Mouse (Mus musculus) urinary bladder, postnatal 4 days (tissue): Measurements from ENCODE around the gene Atg10.
A peak's percentile ranks its signal among the peaks of the same experiment; 100 is the strongest.

Source experiments
- DNase-seq, 2 experiments: peaks; one replicate each; pipeline ENCODE4 v3.0.0; 2021 to 2022; ENCODE audit warnings: low spot score in 2 of 2

Atg10 gene

DNA sequence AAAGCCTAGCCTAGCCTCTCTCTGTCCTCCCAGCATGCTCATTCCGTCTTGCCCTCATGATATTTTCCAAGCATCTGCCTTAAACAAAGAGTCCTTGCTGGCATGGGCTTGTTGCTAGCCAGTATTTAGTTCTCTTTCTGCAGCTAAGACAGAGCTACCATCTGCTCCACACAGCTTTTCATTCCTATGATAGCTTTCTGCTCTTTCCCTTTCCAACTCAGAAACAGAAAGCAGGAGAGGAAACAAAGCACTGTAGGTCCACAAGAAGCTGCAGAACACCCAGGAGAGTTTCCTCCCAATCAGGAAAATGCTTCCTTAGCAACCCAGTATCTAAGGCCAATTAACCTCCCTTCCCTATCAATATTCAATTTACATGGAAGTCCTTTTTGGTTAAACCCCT, 95.2 kb downstream of the Atg10 start:
- no peak for DNase-seq

DNA sequence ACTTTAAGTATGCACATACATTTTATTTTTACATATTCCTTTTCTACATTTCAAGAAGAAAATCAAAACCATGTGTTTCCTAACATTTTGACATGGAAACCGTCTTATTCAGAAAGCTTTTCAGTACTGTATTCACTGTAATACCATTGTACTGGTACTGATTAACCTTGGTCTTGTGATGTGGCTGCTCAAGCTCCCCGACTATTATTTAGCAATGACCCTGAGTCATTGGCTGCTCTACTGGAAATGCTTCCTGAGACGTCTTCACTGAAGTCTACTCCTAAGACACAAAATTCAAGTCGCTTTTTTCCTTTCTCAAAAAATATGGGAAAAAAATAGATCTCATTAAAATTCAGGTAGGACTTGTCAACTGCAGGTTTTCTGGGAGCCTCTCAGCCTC, 105.6 kb downstream of the Atg10 start:
- no peak for DNase-seq

DNA sequence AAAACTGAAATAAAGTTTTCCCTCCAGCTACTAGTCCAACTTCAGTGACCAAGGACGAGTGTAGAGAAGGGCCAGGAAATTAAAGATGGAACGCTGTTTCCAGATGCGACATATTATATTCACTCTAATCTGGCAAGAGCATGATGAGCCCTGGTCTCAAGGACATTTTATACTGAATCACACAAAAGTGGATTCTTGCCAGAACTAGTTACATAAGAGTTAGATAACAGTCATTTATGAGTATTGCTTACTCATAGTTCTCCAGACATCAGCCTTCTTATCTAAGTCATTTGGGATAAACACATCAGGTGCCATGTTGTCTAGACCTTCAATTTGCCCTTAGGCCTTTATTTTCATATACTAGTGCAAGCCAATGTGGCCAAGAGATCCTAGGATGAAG, 108.9 kb downstream of the Atg10 start:
- DNase-seq = no peak

DNA sequence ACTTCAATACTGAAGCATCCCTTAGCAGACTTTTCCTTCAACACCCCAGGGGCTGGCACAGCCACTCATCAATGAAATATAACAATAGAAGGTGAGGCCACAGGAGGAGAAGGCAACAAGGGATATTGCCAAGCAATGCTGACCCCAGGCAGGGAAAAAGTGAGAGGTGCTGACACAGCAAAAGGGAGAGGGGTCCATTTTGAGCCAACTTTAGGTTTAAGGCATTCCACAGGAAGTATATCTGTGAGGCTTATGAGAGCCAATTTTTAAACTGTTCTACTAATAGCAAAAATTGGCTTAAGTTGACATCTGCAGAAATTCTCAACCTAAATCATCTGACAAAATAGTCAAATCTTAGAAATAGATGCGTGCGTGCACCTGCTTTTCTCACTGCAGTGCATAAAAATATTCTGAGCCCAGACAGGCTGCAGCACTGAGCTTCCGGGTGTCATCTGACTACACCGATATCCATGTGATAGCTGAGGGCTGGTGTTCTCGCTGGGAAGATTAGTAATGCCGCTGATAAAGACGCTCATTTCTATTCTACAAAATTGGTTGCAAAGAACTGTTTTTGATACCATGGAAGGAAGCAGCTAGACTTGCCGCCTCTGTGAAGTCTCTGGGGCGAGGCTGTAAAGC, 116.3 kb downstream of the Atg10 start:
- no peak for DNase-seq

DNA sequence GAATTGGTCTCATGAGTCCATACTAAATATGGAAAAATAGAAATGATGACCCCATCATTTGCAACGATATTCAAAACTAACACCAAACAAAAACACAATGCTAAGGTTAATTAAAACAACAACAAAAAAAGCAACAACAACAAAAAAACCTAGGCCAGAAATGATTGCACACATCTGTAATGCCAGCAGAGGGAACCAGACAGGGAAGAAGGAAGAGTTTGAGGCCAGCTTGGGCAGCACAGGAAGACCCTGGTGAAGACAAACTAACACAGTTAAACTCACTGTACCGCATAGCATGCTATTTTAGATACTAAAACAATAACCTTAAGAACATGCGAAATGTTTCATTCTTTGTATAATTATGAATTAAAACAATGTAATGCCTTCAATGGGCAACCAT, 121.5 kb downstream of the Atg10 start:
- no peak for DNase-seq

DNA sequence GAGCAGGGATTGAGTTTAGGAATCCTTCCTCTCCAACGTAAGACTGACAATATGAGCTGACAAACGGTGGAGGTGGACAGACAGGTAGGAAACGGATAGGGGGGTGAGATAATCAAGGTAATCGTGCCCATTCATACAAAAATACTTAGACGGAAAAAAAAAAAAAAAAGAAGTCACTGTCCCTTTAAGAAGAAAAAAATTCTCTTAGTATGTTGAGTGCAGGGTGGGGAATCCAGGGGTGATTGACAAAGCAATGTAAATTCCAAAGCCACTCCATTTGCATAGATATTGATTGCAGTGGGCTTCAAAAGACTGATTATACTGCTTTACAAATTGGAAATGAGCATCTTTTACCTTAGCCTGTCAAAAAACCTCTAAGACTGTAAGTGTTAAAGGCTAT, 123.4 kb downstream of the Atg10 start:
- DNase-seq = no peak

DNA sequence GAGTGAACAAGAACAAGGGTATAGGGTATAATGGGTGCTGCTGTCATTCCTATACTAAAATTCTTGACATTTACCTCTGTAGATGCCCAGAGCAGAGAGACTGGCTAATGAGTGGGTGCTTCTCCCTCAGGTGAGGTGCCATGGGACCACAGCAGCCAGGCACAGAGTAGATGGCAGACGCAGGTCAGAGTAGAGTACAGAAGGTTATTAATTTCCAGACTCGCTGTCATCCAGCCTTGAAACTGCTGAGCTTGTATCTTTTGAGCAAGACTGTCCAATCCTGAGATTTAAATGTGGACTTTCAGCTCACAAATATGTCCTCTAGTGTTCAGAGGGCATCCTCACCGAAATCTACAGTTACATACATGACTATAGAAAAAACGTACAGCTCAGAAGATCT, 128.9 kb downstream of the Atg10 start:
- no peak for DNase-seq

DNA sequence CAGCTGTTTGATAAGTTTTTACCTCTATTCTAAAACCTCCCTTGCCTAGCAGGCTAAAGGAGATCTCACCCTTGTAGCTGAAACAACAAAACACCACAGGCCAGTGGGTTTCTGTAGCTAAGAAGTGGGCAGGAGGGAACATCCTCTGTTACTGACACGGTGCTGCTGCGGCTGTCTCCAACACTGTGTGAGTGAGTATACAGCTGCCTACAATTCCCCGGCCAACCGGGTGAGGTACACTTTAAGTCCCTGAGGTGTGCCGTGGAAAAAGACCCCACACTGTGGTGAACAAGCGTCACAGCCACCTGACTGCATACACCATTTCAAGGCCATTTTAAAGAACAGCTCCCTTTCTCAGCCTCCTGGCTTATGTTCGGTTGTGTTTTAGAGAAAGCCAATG, 129.6 kb downstream of the Atg10 start:
- no peak for DNase-seq

DNA sequence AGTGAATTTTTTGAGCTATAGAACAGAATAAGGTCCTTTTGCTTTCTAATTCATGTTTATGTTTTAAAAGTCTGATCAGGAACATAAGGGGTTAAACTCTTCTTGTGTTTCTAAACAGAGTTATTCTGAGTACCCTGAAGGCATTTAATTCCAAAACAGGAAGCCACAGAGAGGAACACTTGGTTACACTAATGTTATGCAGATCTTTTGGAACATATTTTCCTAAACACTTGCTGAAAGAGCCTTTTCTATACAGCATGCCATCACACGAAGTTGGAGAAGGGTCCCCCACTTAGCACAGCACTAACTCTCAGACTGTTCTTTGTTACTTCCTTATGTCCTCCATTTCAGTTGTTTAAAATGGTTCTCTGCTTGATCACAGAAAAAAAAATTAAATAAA, 130.2 kb downstream of the Atg10 start:
- no peak for DNase-seq

DNA sequence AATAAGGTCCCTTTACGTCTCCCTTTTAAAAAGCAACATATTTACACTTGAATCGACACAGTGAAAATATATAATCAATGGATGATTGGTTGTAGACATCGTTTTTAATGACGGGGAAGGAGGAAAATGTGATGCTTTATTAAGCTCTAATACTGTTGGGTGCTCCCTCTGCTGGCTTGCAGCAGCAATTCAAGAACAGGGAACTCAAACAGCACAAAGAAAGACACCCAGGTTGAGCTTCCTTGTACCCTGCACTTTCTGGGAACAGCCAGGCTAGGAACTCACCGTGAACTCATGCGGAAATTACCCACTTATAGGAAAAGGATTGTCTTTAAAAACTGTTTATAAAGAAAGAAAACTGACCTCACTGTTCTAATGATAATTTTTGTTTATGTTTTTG, 130.6 kb downstream of the Atg10 start:
- no peak for DNase-seq

DNA sequence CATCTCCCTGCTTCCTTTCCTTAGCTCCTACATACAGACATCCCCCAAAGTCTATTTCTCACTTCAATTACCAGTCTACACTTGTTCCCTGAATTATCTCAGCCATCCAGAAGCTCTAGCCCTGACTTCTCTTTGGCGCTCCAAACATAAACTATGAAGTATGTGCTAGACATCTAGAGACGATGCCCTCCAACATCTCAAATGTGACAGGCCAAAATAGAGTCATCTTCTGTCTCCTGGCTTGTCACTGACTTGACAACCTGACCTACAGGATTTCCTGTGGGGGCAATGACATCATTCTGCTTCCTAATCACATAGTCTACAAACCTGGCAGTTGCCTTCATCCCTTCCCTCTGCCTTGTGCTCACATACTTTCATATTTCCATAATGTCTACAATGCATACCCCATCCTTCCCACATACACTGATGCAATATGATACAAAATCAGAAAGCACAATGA, 132.0 kb downstream of the Atg10 start:
- no peak for DNase-seq

DNA sequence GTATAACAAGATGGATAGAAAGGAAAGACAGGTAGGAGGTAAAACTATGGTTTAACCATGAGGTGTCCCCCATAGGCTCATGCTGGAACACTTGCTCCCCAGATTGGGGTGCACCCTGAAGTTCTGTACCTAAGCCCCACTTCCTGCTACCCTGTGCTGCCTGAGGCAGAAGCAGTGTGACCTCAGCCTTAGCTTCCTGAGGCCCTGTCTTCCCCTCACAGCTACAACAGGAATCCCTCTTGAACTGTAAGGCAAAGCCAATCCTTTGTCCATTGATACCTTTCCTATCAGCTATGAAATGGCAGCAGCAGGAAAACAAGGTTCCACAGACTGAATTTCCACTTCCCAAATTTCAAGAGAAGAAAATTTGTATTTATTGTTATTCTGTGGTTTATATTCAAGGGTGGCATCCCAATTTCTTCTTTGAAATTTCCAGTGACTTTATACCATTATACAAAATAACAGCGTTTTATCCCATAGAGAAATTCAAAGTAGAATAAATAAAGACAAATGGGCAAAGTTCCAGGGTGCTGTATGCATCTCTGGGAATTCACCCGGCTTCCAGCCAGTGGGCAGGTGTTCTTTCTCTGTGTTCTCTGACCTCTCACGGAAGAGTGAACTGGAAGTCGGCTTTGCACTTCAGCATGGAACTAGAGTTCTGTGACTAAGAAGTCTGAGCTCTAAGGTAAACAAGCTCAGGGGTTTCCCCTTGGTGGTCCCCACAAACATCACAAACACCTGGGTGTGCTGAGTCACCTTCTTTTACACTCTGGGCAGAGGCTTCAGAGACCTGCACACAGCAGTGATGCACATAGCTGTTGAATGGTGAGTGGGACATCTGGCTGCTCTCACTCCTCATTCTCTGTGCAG, 132.7 kb downstream of the Atg10 start:
- DNase-seq = no peak

DNA sequence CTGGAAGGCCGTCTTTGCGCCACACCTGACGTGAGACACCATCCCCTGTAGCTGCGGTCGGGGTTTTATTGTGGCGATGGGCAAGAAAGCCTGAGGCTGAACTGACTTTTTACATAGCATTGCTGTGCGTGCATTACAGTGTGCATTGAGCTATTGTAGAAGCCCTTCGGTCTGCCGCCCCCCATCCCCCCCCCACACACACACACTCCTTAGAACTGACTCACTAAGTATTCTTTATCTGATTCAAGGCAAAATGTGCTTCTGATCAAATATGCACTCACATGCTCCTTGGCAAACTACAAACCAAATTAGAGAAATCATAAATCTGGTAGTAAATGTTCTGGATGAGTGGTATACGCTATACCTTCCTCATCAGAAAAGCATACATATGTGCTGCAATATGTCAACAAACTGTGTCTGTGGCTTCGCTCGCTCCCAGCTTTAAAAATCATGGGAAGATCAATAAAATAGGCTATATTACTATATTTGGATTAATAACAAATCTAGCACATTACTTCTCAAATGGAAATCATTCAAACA, 137.3 kb downstream of the Atg10 start:
- no peak for DNase-seq

DNA sequence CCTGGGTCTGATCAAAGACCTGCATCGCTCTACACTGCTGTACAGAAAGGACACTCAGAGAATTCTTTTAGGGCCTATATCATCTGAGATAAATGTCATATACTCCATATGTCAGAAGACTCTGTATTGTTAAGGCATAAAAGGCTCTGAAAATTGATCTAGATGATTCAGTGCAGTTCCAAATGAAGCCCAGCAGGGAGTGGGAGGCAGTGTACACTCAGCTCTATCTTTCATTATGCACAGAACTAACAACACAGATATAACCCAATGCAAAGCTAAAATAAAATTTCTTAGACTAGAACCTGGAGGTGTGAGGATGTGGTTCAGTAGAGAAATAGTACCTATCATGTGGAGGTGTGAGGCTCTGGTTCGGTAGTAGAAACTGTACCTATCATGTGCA, 151.4 kb downstream of the Atg10 start:
- DNase-seq = no peak

DNA sequence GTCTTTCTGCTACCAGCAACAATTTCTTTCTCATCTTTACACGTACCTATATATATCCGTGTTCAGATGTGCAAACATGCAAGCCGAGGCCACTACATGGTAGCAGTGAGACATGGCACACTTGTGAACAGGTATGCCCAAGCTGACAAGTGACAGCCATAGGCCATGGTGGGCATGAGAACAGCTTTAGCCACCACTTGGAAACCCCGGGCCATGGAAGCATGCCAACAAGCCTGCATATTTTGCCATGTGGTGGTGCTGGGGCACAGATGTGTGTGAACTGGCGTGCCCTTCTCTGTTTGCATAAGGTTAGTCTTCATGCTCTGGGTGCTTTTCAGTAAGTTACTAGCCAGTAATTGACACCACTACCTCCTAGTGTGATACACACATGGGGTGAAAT, 162.9 kb downstream of the Atg10 start:
- no peak for DNase-seq

DNA sequence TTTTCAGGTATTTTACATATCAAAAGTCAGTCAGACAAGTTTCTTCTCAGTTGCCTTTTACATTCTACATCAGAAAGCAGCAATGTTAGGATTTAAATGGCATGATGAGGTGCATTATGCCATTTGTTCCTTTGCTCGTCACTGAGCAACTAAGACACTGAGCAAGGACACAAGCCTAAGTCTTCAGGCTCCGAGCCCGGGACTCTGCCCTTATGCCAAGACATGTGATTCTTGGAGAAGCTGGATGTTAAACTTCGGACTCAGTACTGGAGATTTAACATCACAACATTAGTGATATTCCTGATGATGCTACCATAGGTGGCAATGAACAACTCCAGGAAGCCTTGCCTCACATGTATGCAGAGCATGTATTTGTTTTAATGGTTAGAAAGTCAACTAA, 175.6 kb downstream of the Atg10 start:
- no peak for DNase-seq

DNA sequence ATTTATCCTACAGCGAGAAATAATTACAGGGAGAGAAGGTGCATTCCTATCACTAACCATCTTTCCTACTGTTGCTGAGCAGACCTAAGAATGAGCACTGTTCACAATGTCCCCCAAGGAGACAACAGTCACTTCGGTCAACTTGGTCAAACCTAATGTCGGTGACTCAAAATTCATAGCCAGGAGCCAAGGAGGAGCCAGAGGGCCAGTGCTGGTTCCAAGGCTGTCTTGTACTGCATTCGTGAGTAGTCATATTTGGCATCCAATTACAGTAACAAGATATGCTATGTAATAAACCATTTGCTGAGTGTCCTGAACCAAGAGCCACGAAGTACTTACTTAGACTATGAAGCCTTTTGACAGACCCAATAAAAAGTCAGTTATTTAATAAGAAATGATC, 176.9 kb downstream of the Atg10 start:
- DNase-seq = no peak

DNA sequence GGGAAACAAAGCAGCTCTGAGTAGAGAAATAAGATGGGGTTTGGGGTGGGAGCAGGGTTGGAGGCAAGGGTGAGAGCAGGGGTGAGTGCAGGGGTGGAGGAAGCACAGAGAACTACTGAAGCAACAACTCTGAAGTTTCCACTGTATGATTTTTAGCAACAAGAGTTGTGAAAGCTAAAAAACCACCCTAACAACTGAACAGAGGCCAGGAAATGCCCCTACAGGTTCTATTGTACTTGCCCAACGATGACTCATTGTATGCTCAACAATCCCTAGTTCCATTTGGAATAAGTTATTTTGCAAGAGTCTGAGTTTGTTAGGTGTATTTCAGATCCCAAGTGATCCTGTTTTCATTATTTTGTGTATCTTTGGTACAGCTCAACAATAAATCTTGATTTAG, 182.5 kb downstream of the Atg10 start:
- DNase-seq = no peak

DNA sequence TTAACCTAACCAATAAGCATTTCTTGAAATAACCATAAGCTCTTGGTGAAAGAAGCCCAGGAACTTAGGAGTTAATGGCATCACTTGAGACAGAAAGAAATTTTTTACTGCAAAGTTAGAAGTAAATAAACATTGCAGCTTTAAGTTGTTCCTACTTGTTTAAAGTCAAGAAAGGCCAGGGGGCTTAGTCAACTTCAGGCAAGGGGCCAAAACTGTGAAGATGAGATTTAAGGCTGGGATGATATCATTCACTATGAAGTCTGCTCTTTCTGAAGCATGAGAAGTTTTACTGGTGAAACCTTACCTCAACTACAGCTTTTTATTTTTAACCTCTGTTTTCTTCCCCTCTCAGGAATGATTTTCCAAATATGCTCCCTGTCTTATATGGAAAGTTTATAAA, 183.3 kb downstream of the Atg10 start:
- DNase-seq = no peak

DNA sequence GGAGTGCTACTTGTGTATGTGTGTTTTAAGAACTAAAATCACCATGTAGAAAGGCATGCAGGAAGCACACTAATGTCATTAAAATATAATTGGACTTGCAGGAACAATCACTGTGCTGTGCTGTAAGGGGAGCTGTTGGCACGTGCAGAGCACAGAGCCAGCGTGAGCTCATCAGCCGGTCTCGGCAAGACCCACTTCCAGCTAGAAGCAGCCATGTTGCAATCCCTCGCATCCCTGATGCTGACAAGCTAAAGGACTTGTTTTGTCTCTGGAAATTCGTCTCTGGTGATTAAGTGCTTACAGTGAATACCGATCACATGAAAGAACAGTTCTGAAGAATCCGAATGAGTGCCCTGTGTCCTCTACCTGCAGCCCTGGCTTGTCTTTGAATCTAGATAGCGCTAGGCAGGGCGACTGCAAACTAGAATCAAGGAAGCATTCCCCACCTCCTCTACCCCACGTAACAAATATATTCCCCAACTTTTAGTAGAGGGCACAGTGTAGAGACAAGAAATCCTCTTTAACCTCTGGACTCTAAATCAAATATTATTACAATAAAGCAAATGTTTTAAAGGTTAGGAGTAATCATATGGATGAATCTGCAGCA, 184.5 kb downstream of the Atg10 start:
- peak in 1 of 2 experiments; percentile 46 for DNase-seq

DNA sequence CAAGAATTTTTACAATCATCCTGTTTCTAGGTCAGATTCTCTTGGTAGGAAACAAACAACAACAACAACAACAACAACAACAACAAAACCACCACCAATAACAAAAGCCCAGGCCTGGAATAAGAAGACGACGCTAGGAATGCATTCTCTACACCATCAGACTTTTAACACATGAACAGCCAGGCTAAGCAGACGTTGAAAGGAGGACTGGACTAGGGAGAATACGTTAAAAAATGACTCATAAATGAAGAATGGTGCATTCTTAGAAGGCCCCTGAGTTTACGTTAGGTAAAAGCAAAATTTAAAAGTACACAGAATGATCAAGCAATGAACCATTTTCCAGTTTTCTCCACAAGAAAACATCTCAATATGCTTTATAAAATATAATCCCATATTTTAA, 185.1 kb downstream of the Atg10 start:
- DNase-seq = no peak

DNA sequence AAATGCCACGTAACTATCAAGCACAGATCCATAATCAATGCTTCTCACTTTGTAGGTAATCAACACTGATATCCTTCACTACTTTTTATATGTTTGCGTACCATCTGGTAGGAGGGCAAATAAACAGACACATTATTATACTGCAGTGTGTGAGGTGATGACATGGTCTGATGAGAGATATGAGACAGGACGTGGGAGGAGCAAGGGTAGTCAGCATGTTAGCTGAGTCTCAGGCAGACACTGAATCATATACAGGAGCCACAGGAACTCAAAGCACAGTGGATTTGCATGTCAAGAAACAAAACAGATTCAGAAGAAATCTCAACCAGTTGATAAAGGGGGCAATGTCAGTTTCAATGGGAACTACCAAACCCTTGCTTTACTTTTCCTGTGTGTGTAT, 185.7 kb downstream of the Atg10 start:
- no peak for DNase-seq

DNA sequence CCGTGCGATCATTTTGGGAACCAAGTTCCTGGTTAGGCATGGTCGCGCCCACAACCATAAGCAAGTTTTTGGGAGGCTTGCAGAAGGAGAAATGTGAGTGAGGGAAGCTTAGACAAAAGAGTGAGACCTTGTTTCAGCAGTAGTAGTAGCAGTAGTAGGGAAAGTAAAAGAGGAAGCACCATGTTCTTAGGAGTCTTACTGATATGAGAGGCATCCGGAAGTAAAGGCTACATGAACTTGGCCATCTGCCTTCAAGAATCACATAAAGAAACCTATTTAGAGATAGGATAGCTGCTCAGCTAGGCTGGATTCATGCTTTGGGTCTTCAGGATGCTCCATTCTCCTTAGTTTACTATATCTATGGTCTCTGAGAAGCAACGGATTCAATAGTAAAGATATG, 186.4 kb downstream of the Atg10 start:
- DNase-seq = no peak
